8 mouse cellular contexts compared by ENCODE assay signal in genomic region chr10:39371467-39371866, GRCm38 (mm10). TPM values are rescaled to one million over a fixed set of nuclear protein-coding genes. Genes with fewer than 3 reads are reported as not detected.
DNase-seq lines count a peak whose midpoint lies in the region; ATAC-seq and TF ChIP-seq lines count a peak whose summit lies in the region.

No protein-coding gene starts in this region.

- no peak for TF ChIP-seq POLR2A in testis, adult 2 months (IDR thresholded peaks at IDR 0.05; ENCODE audit: control insufficient read depth, low read depth, low read length)
- 0 out of 2 replicates have a peak, but pooled peaks have one; percentile 25 for TF ChIP-seq POLR2A in thymus, adult 2 months (IDR thresholded peaks at IDR 0.05; ENCODE audit: control insufficient read depth, extremely low read depth, insufficient read depth, low read length, poor library complexity)

- 33% methylated on average over 2 of the region's 2 CpGs for WGBS in liver, embryonic 13.5 days (ENCODE audit: insufficient replicate concordance)
- WGBS in thymus, adult 2 months = 0% methylated on average over 2 of the region's 2 CpGs

- H3K27ac ChIP-seq in testis, adult 2 months (ENCODE audit: control insufficient read depth, insufficient read depth, low read depth, low read length) = no peak overlapping the region; the same call in 1 of the 2 replicates
- peak overlapping the region; percentile 84; the same call in 1 of the 2 replicates for H3K27ac ChIP-seq in liver, embryonic 13.5 days
- peak overlapping the region; percentile 90 for H3K27ac ChIP-seq in thymus, adult 2 months (ENCODE audit: control insufficient read depth, insufficient read depth, low read length)

- H3K4me2 ChIP-seq in liver, embryonic 13.5 days = peak overlapping the region; percentile 96

- DNase-seq in adrenal gland, adult (ENCODE audit: inconsistent age in 2 of 2, low spot score in 1 of 2) = peak; percentile 49 to 86
- DNase-seq in adrenal gland, postnatal 4 days (ENCODE audit: low spot score in 2 of 2) = no peak
- no peak for DNase-seq in testis, postnatal 14 days (ENCODE audit: low spot score)
- no peak for DNase-seq in liver, embryonic 13.5 days
- DNase-seq in thymus, adult 2 months = peak; percentile 65
- DNase-seq in layer of hippocampus, adult 8-10 months (ENCODE audit: low spot score in 2 of 2) = no peak
- DNase-seq in layer of hippocampus, adult 9-10 months (ENCODE audit: low spot score) = no peak

- no peak for TF ChIP-seq CTCF in testis, adult 2 months (IDR thresholded peaks at IDR 0.05; ENCODE audit: control insufficient read depth, insufficient read depth, insufficient replicate concordance, low read depth, low read length)
- TF ChIP-seq CTCF in thymus, adult 2 months (IDR thresholded peaks at IDR 0.05; ENCODE audit: borderline replicate concordance, control insufficient read depth, extremely low read depth, insufficient read depth, low read length, poor library complexity) = no peak

- H3K36me3 ChIP-seq in testis, adult 2 months (ENCODE audit: control insufficient read depth, insufficient read depth, low read length) = no peaks in the 10 kb centered on the region
- H3K36me3 ChIP-seq in liver, embryonic 13.5 days = no peaks in the 10 kb centered on the region
- no peaks in the 10 kb centered on the region for H3K36me3 ChIP-seq in thymus, adult 2 months (ENCODE audit: control insufficient read depth, insufficient read depth, low read length)

- peak overlapping the region; percentile 87 for H3K9ac ChIP-seq in liver, embryonic 13.5 days

- H3K27me3 ChIP-seq in testis, adult 2 months (ENCODE audit: control insufficient read depth, insufficient read depth, low read length) = no peaks in the 10 kb centered on the region
- no peaks in the 10 kb centered on the region for H3K27me3 ChIP-seq in liver, embryonic 13.5 days
- H3K27me3 ChIP-seq in thymus, adult 2 months (ENCODE audit: control insufficient read depth, insufficient read depth, low read length) = no peaks in the 10 kb centered on the region

- H3K4me3 ChIP-seq in testis, adult 2 months (ENCODE audit: control insufficient read depth, low read depth, low read length) = peak overlapping the region; percentile 25
- peak overlapping the region; percentile 85 for H3K4me3 ChIP-seq in liver, embryonic 13.5 days (replicated peaks)
- peak overlapping the region; percentile 20 for H3K4me3 ChIP-seq in thymus, adult 2 months (ENCODE audit: control insufficient read depth, insufficient read depth, low read length)

- no peaks in the 10 kb centered on the region for H3K9me3 ChIP-seq in liver, embryonic 13.5 days (replicated peaks)

- ATAC-seq in liver, embryonic 13.5 days (ENCODE audit: low read depth) = no peak

- peaks cover 10% of the 10 kb centered on the region for H3K4me1 ChIP-seq in testis, adult 2 months (ENCODE audit: control insufficient read depth, insufficient read depth, low read length)
- H3K4me1 ChIP-seq in liver, embryonic 13.5 days (replicated peaks) = peaks cover 67% of the 10 kb centered on the region
- peaks cover 20% of the 10 kb centered on the region for H3K4me1 ChIP-seq in thymus, adult 2 months (replicated peaks; ENCODE audit: control insufficient read depth, insufficient read depth, low read length)

RNA-seq across cellular contexts. Expression of gene Fyn, which starts 2.8 kb away (rescaled TPM):
- 10 to 100 TPM; 67.7 to 74.4 TPM for total RNA-seq in adrenal gland, postnatal 4 days (2021)
- polyA plus RNA-seq in testis, adult 2 months (2012; rRNA removed) = 15.0 and 18.8 TPM in 2 replicates
- 6.5 and 7.6 TPM in 2 replicates for polyA plus RNA-seq in liver, embryonic 13.5 days (2015; fragmentation: Nextera tagmentation; extraction: Ambion mirVana)
- 74.6 and 76.1 TPM in 2 replicates for polyA plus RNA-seq in thymus, adult 2 months (2012; rRNA removed)
- 100 to 1,000 TPM; 113 to 122 (median 118) TPM for total RNA-seq in layer of hippocampus, adult 8-10 months (2022)

Comparison
In these comparisons a context has a peak if more than half of its experiments do, and no peak if none do; other contexts are left out.
1. DNase-seq: peak in adrenal gland, adult (2 of 2) and thymus, adult 2 months (single experiment); none in adrenal gland, postnatal 4 days (0 of 2), testis, postnatal 14 days (single experiment), liver, embryonic 13.5 days (single experiment), layer of hippocampus, adult 8-10 months (0 of 2) and layer of hippocampus, adult 9-10 months (single experiment).
2. H3K4me3 ChIP-seq: peak in every context shown above with its lines; median percentile 85 in liver, embryonic 13.5 days; 25 in testis, adult 2 months; 20 in thymus, adult 2 months.